Comparison of ENCODE assay signal across 33 mouse cellular contexts in genomic region chr10:52373834-52374233, GRCm38 (mm10). TPM values are rescaled to one million over a fixed set of nuclear protein-coding genes. Genes with fewer than 3 reads are reported as not detected.
DNase-seq lines count a peak whose midpoint lies in the region; ATAC-seq and TF ChIP-seq lines count a peak whose summit lies in the region.
"Had no signal": no experiment of that assay in that cellular context is flagged by ENCODE, and none has a peak within 500 bp of the region (broad histone marks: within the 10 kb centered on the region; RNA-seq: fewer than 3 reads in every experiment).

No protein-coding gene starts in this region.

- H3K4me3 ChIP-seq in intestine, embryonic 15.5 days (replicated peaks): no peak overlapping the region
- no peak overlapping the region for H3K4me3 ChIP-seq in intestine, postnatal 0 days (ENCODE audit: low read depth, low read length)
- no peak overlapping the region for H3K4me3 ChIP-seq in midbrain, embryonic 14.5 days (replicated peaks; ENCODE audit: low read depth, low read length)
- H3K4me3 ChIP-seq: embryonic facial prominence, embryonic 15.5 days; forebrain, embryonic 12.5 days; heart, embryonic 12.5 days; hindbrain, embryonic 10.5 days; hindbrain, embryonic 15.5 days; kidney, embryonic 15.5 days; liver, embryonic 15.5 days; lung, embryonic 15.5 days; midbrain, embryonic 15.5 days; neural tube, embryonic 15.5 days had no signal

- peak; percentile 37 to 43 for DNase-seq in spleen, adult 18-20 months
- no peak for DNase-seq in spleen, adult 12 weeks (ENCODE audit: low spot score)
- peak; percentile 83 to 86 for DNase-seq in spleen, postnatal 36 days (ENCODE audit: low spot score in 2 of 2)
- DNase-seq in retina, postnatal 1 day: no peak
- no peak for DNase-seq in midbrain, embryonic 14.5 days
- DNase-seq: adrenal gland, adult 2 months; adrenal gland, postnatal 36 days; cerebellum, adult 18-20 months; cerebellum, postnatal 10 days; gastrocnemius, postnatal 10 days; right cerebral cortex, adult 18-20 months; right cerebral cortex, postnatal 4 days; thymus, adult 2 months; thymus, postnatal 36 days had no signal

- H3K27me3 ChIP-seq in intestine, embryonic 15.5 days (replicated peaks): no peaks in the 10 kb centered on the region
- H3K27me3 ChIP-seq in intestine, postnatal 0 days (replicated peaks; ENCODE audit: control insufficient read depth, insufficient read depth, low read length): no peaks in the 10 kb centered on the region
- no peaks in the 10 kb centered on the region for H3K27me3 ChIP-seq in midbrain, embryonic 14.5 days (ENCODE audit: control insufficient read depth, insufficient read depth, low read length)
- H3K27me3 ChIP-seq: embryonic facial prominence, embryonic 15.5 days; forebrain, embryonic 12.5 days; heart, embryonic 12.5 days; hindbrain, embryonic 15.5 days; kidney, embryonic 15.5 days; liver, embryonic 15.5 days; lung, embryonic 15.5 days; midbrain, embryonic 15.5 days; neural tube, embryonic 15.5 days had no signal

- no peak overlapping the region for H3K27ac ChIP-seq in intestine, embryonic 15.5 days
- H3K27ac ChIP-seq in intestine, postnatal 0 days (ENCODE audit: low read depth, low read length): no peak overlapping the region
- no peak overlapping the region for H3K27ac ChIP-seq in midbrain, embryonic 14.5 days (replicated peaks; ENCODE audit: low read depth, low read length)
- H3K27ac ChIP-seq: embryonic facial prominence, embryonic 15.5 days; forebrain, embryonic 12.5 days; hindbrain, embryonic 10.5 days; hindbrain, embryonic 15.5 days; kidney, embryonic 15.5 days; liver, embryonic 15.5 days; lung, embryonic 15.5 days; midbrain, embryonic 15.5 days; neural tube, embryonic 15.5 days had no signal

- WGBS in intestine, embryonic 15.5 days: 66% methylated on average over 4 of the region's 4 CpGs
- WGBS in intestine, postnatal 0 days: 39% methylated on average over 4 of the region's 4 CpGs
- 85% methylated on average over 4 of the region's 4 CpGs for WGBS in midbrain, embryonic 14.5 days

- H3K4me1 ChIP-seq in intestine, embryonic 15.5 days (replicated peaks): no peaks in the 10 kb centered on the region
- H3K4me1 ChIP-seq in intestine, postnatal 0 days (replicated peaks; ENCODE audit: control insufficient read depth, insufficient read depth, low read length): 0 out of 2 replicates have a peak, but pooled peaks cover 3% of the 10 kb centered on the region
- H3K4me1 ChIP-seq in midbrain, embryonic 14.5 days (ENCODE audit: control insufficient read depth, insufficient read depth, low read length): peaks cover 5% of the 10 kb centered on the region
- H3K4me1 ChIP-seq: embryonic facial prominence, embryonic 15.5 days; forebrain, embryonic 12.5 days; heart, embryonic 12.5 days had no signal

- H3K9ac ChIP-seq in intestine, embryonic 15.5 days: no peak overlapping the region
- H3K9ac ChIP-seq in intestine, postnatal 0 days (ENCODE audit: low read depth, low read length): no peak overlapping the region
- no peak overlapping the region for H3K9ac ChIP-seq in midbrain, embryonic 14.5 days (replicated peaks; ENCODE audit: low read length)
- H3K9ac ChIP-seq: embryonic facial prominence, embryonic 15.5 days; forebrain, embryonic 12.5 days; heart, embryonic 12.5 days; hindbrain, embryonic 15.5 days; kidney, embryonic 15.5 days; liver, embryonic 15.5 days; lung, embryonic 15.5 days; midbrain, embryonic 15.5 days; neural tube, embryonic 15.5 days had no signal

- H3K4me2 ChIP-seq in intestine, embryonic 15.5 days (replicated peaks): no peak overlapping the region
- no peak overlapping the region for H3K4me2 ChIP-seq in intestine, postnatal 0 days (replicated peaks; ENCODE audit: low read depth)
- no peak overlapping the region for H3K4me2 ChIP-seq in midbrain, embryonic 14.5 days (ENCODE audit: low read length)
- H3K4me2 ChIP-seq: embryonic facial prominence, embryonic 15.5 days; forebrain, embryonic 12.5 days; heart, embryonic 12.5 days; hindbrain, embryonic 15.5 days; kidney, embryonic 15.5 days; liver, embryonic 15.5 days; lung, embryonic 15.5 days; midbrain, embryonic 15.5 days; neural tube, embryonic 15.5 days had no signal

- no peaks in the 10 kb centered on the region for H3K9me3 ChIP-seq in intestine, embryonic 15.5 days
- H3K9me3 ChIP-seq in intestine, postnatal 0 days (ENCODE audit: control insufficient read depth): no peaks in the 10 kb centered on the region
- no peaks in the 10 kb centered on the region for H3K9me3 ChIP-seq in midbrain, embryonic 14.5 days (ENCODE audit: control insufficient read depth, low read length)
- H3K9me3 ChIP-seq: embryonic facial prominence, embryonic 15.5 days; forebrain, embryonic 12.5 days; heart, embryonic 12.5 days; hindbrain, embryonic 10.5 days; hindbrain, embryonic 15.5 days; kidney, embryonic 15.5 days; liver, embryonic 15.5 days; lung, embryonic 15.5 days; midbrain, embryonic 15.5 days; neural tube, embryonic 15.5 days had no signal

- peak; percentile 51; the same call in 1 of the 2 replicates for ATAC-seq in intestine, embryonic 15.5 days
- ATAC-seq in intestine, postnatal 0 days: no peak; the same call in 1 of the 2 replicates
- ATAC-seq in midbrain, embryonic 14.5 days (ENCODE audit: low FRiP score, low TSS enrichment): no peak
- ATAC-seq: activated CD4-positive, CD25-positive, alpha-beta regulatory T cell, adult 4 months; midbrain, embryonic 15.5 days had no signal

- no peaks in the 10 kb centered on the region for H3K36me3 ChIP-seq in intestine, embryonic 15.5 days
- H3K36me3 ChIP-seq in intestine, postnatal 0 days (ENCODE audit: control insufficient read depth, insufficient read depth): no peaks in the 10 kb centered on the region
- H3K36me3 ChIP-seq in midbrain, embryonic 14.5 days (ENCODE audit: control insufficient read depth, insufficient read depth, low read length): no peaks in the 10 kb centered on the region
- H3K36me3 ChIP-seq: embryonic facial prominence, embryonic 15.5 days; forebrain, embryonic 12.5 days; heart, embryonic 12.5 days; hindbrain, embryonic 10.5 days; hindbrain, embryonic 15.5 days; kidney, embryonic 15.5 days; liver, embryonic 15.5 days; lung, embryonic 15.5 days; midbrain, embryonic 15.5 days; neural tube, embryonic 15.5 days had no signal

- no peak for TF ChIP-seq CTCF in intestine, postnatal 0 days (IDR thresholded peaks at IDR 0.05; ENCODE audit: low read depth)

RNA-seq across cellular contexts. Expression of gene Gopc, which starts 8.1 kb away (rescaled TPM):
- polyA plus RNA-seq in intestine, embryonic 15.5 days (2015; fragmentation: Nextera tagmentation; extraction: Ambion mirVana): 17.1 and 19.4 TPM in 2 replicates
- polyA plus RNA-seq in intestine, postnatal 0 days (2015; fragmentation: Nextera tagmentation; extraction: Ambion mirVana): 10.3 and 10.4 TPM in 2 replicates
- polyA plus RNA-seq in midbrain, embryonic 14.5 days (2014; fragmentation: Nextera tagmentation; extraction: Ambion mirVana): 19.2 and 24.5 TPM in 2 replicates

RNA-seq across cellular contexts. Expression of gene Nepn, which starts 14.9 kb away (rescaled TPM):
- 0.63 and 1.6 TPM in 2 replicates for polyA plus RNA-seq in intestine, embryonic 15.5 days (2015; fragmentation: Nextera tagmentation; extraction: Ambion mirVana)
- polyA plus RNA-seq in intestine, postnatal 0 days (2015; fragmentation: Nextera tagmentation; extraction: Ambion mirVana): 0.18 and 0.80 TPM in 2 replicates
- not detected in 2 replicates for polyA plus RNA-seq in midbrain, embryonic 14.5 days (2014; fragmentation: Nextera tagmentation; extraction: Ambion mirVana)
- polyA plus RNA-seq: activated CD4-positive, CD25-positive, alpha-beta regulatory T cell, adult 4 months; embryonic facial prominence, embryonic 15.5 days; forebrain, embryonic 12.5 days; heart, embryonic 12.5 days; heart, postnatal 0 days; hindbrain, embryonic 10.5 days; hindbrain, embryonic 15.5 days; kidney, embryonic 15.5 days; limb, embryonic 11.5 days; liver, adult 2 months; liver, embryonic 15.5 days; lung, embryonic 15.5 days; midbrain, embryonic 15.5 days had no signal

RNA-seq across cellular contexts. Expression of gene Gm26741, which starts 15.3 kb away (rescaled TPM):
- polyA plus RNA-seq in intestine, embryonic 15.5 days (2015; fragmentation: Nextera tagmentation; extraction: Ambion mirVana): not detected in 2 replicates
- not detected in 2 replicates for polyA plus RNA-seq in intestine, postnatal 0 days (2015; fragmentation: Nextera tagmentation; extraction: Ambion mirVana)
- polyA plus RNA-seq in midbrain, embryonic 14.5 days (2014; fragmentation: Nextera tagmentation; extraction: Ambion mirVana): not detected in 2 replicates
- polyA plus RNA-seq: activated CD4-positive, CD25-positive, alpha-beta regulatory T cell, adult 4 months; adrenal gland, adult 2 months; brain, embryonic 14.5 days; embryonic facial prominence, embryonic 15.5 days; forebrain, embryonic 12.5 days; gonadal fat pad, adult 2 months; heart, embryonic 12.5 days; heart, postnatal 0 days; hindbrain, embryonic 10.5 days; hindbrain, embryonic 15.5 days; intestine, embryonic 14.5 days; kidney, embryonic 15.5 days; limb, embryonic 11.5 days; liver, adult 2 months; liver, embryonic 15.5 days; lung, embryonic 15.5 days; midbrain, embryonic 15.5 days; neural tube, embryonic 15.5 days; thymus, adult 2 months had no signal

RNA-seq across cellular contexts. Expression of gene Nus1, which starts 43.5 kb away (rescaled TPM):
- polyA plus RNA-seq in intestine, embryonic 15.5 days (2015; fragmentation: Nextera tagmentation; extraction: Ambion mirVana): 15.7 and 16.1 TPM in 2 replicates
- 24.7 and 26.4 TPM in 2 replicates for polyA plus RNA-seq in intestine, postnatal 0 days (2015; fragmentation: Nextera tagmentation; extraction: Ambion mirVana)
- polyA plus RNA-seq in midbrain, embryonic 14.5 days (2014; fragmentation: Nextera tagmentation; extraction: Ambion mirVana): 23.0 and 23.5 TPM in 2 replicates

Comparison
In these comparisons a context has a peak if more than half of its experiments do, and no peak if none do; other contexts are left out.
1. DNase-seq: peak in spleen, adult 18-20 months (2 of 2) and spleen, postnatal 36 days (2 of 2); none in spleen, adult 12 weeks (single experiment), retina, postnatal 1 day (single experiment) and midbrain, embryonic 14.5 days (single experiment).